Mouse (Mus musculus) megakaryocyte, embryonic 14.5 days (primary cell): ENCODE results near the gene Cenpq.

Experiments
- FLI1 ChIP-seq: IDR thresholded peaks from 2 replicates; pipeline ENCODE4 v1.6.1; 2012; ENCODE audit warnings: low read length, inconsistent platforms, mixed read lengths
- GATA1 ChIP-seq: IDR thresholded peaks from 3 replicates; pipeline ENCODE4 v1.6.1; 2012; ENCODE audit warnings: mixed read lengths, low read length, inconsistent platforms, borderline replicate concordance

DNA sequence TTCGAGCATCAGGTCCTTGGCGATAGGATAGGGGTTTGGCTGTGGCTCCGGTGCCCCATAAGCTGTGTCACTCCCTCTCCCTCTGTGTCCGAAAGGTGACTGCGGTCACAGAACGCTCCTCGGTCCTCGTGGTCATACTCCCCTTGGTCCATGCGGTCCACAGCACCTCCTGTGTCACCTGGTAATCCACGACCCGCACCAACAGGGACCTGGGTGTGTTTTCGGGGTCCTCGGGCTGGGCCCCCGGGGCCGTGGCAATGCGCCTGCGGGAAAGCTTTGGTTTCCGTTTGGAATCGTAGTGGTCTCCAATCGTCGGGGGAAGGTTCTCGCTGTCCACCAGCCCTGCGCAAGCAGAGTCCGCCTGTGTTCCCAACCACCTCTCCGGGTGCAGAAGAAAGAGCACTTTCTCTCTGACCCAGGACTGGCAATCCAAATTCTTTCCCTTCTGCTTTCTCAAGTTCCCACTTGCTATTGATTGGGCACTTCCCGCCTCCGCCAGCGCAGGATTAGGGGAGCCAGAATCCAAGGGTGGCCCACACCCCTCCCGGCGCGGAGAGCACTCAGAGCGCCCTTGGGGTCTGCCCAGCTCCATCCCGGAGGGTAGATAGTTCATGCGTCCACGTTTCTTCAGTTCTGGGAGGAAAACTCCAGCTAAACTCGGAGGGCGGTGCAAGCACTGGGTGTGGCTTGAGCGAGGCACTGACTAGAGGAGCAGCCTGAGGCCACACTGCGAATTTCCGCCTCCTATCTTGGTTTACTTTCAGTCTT lies 54.7 kb downstream of the Cenpq start, which contains the start of gene 9130008F23Rik:
- TF ChIP-seq GATA1 (no peak), FLI1 (no peak)
